Mouse (Mus musculus) ovary, adult 2 months (tissue): ENCODE measurements around the gene Sox11. TPM values are rescaled to one million over a fixed set of nuclear protein-coding genes. Genes with fewer than 3 reads are reported as not detected.

Experiments
- polyA plus RNA-seq: library from polyadenylated mRNA; depleted of rRNA; stranded (reverse); fragments of >200 nt; gene quantifications from 2 replicates; pipeline ENCODE4 v1.2.3, GENCODE M21; 2012; rRNA removed

Sox11 gene
- 1.2 and 1.3 TPM in 2 replicates for polyA plus RNA-seq

GRCm38 (mm10) chr12:27341871-27342690 lies at the start of gene Sox11:
Sox11 (minus strand) TSS chr12:27342574.

